Mouse (Mus musculus): Measurements from ENCODE around the gene Bcl9l. TPM values are rescaled to one million over a fixed set of nuclear protein-coding genes. Genes with fewer than 3 reads are reported as not detected.

The Bcl9l gene
- total and polyA plus RNA-seq, 3 experiments = 0.58 to 5.1 TPM; not detected in 1

DNA sequence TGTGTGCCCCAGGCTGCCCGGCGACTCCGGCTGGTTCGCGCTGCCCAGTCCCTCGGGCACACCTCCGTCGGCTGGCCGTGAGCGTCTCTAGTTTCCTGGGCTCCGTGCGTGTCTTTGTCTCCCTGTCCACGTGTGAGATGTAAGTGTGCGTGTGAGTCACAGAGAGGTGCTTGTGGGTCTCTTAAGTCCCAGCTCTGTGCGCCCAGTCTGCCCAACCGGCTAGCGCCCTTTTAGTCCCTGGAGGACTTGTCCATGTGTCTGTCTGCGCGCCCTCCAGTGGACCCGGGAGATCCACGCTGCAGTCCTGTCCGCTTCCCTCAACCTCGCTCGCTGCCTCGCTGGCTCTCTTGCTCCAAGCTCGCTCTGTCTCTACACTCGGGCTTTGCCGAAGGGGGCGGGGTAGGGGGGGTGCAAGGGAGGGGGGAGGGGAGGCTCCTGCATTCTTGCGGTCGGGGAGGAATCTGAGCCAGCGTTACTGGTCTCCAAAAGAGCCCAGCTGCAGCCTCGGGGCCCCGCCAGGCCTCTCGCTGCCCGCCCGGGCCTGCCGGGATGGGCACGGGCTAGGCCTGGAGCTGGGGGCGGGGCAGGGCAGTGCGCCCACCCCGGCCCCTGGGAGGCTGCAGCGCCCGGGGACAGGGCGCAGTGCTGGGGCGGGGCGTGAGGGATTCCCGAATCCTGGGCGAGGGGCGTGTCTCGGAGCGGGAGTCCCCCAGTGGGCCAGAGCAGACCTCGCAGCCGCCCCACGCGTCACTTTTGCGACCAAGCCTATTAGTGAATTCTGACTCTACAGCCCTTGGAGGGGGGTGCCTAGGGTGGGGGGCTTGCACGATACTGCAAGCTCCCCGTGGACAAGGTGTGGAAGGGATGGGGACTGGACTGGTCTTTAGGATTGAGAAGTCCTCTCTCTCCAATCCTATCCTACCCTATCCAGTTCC is 16.1 kb downstream of the Bcl9l start:
- TF ChIP-seq SIN3A (IDR thresholded peaks at IDR 0.05; ENCODE audit: low read length) (no peak), TCF12 (IDR thresholded peaks at IDR 0.05; ENCODE audit: low read depth, low read length) (no peak), USF2 (IDR thresholded peaks at IDR 0.05; ENCODE audit: borderline replicate concordance in 1 of 2, insufficient read depth in 1 of 2, low read depth in 1 of 2, low read length in 2 of 2) (no peak), NRF1 (IDR thresholded peaks at IDR 0.05; ENCODE audit: insufficient read depth, low read depth, low read length, poor library complexity, severe bottlenecking) (no peak)
- Histone ChIP-seq H3K9ac (ENCODE audit: control insufficient read depth, low read depth, low read length, poor library complexity, severe bottlenecking) (no peak overlapping the region), H3K4me1 (ENCODE audit: control insufficient read depth in 1 of 2, insufficient read depth in 2 of 2, low read length in 2 of 2) (peaks cover 0 to 9% of the 10 kb centered on the region in 2 experiments; a peak in 2 of 4 replicates)

DNA sequence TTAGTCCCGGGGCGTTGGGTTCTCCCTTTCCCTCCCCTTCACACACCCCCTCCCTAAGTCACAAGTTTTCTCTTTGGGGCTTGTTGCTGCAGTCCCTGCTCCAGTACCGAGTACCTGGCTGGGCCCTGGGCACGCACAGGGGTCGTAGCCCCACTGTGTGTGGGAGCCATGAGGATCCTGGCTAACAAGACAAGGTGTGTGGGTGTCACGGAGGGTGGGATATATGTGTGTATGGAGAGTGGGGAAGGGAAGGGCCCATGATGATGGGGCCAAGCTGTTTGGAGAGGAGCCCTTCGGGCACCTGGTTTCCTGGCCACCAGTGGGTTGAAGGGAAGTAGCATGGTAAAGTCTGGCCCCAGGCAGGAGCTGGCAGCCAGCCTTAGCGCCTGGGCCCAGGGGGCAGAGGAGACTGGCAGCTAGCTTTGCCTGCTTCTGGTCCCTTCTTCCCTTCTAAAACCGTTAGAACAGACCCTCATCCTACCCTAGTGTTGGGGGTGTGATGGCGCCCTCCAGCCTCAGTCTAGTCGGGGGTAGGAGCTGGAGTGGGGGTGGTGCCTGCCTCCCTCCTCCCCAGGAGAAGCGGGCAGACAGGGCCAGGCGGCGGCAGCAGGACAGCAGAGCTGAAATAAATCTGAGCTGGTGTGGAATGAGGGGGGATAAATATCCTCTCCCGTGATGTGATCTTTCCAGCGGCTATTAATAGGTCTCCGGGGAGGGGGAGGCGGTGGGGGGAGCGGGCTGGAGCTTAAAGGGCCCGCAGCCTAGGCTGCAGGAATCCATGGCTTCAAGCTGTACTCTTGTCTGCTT is 16.9 kb downstream of the Bcl9l start:
- peaks cover 0 to 5% of the 10 kb centered on the region in 2 experiments; a peak in 1 of 4 replicates for H3K36me3 ChIP-seq (ENCODE audit: control insufficient read depth in 1 of 2, insufficient read depth in 2 of 2, low read length in 2 of 2)
- H3K9ac ChIP-seq (ENCODE audit: control insufficient read depth, low read depth, low read length, poor library complexity, severe bottlenecking) = no peak overlapping the region
- no peak overlapping the region for H3K4me3 ChIP-seq (ENCODE audit: control insufficient read depth in 1 of 2, insufficient read depth in 1 of 2, low read depth in 2 of 2, low read length in 2 of 2)
- no peak for DNase-seq (ENCODE audit: low read depth, low spot score)
- no peak overlapping the region for H3K27ac ChIP-seq (ENCODE audit: control insufficient read depth, low read depth, low read length)
- no peaks in the 10 kb centered on the region for H3K79me2 ChIP-seq (ENCODE audit: control insufficient read depth, insufficient read depth, low read length, poor library complexity)
- H3K9me3 ChIP-seq (replicated peaks; ENCODE audit: insufficient read depth, low read length) = no peaks in the 10 kb centered on the region
- H3K27me3 ChIP-seq (ENCODE audit: control insufficient read depth in 1 of 2, insufficient read depth in 2 of 2, low read length in 2 of 2) = no peaks in the 10 kb centered on the region
- TF ChIP-seq SIN3A (IDR thresholded peaks at IDR 0.05; ENCODE audit: low read length) = no peak
- TF ChIP-seq TCF12 (IDR thresholded peaks at IDR 0.05; ENCODE audit: low read depth, low read length) = no peak
- TF ChIP-seq EP300 (IDR thresholded peaks at IDR 0.05; ENCODE audit: low read depth in 1 of 2, low read length in 2 of 2) = no peak
- no peak for TF ChIP-seq ZMIZ1 (IDR thresholded peaks at IDR 0.05; ENCODE audit: low read depth, low read length)
- no peak for TF ChIP-seq SMC3 (IDR thresholded peaks at IDR 0.05; ENCODE audit: low read depth, low read length)
- no peak for TF ChIP-seq CHD1 (IDR thresholded peaks at IDR 0.05; ENCODE audit: low read depth, low read length)
- TF ChIP-seq RCOR1 (IDR thresholded peaks at IDR 0.05; ENCODE audit: low read depth, low read length) = no peak
- TF ChIP-seq MAZ (IDR thresholded peaks at IDR 0.05; ENCODE audit: low read depth, low read length) = no peak
- TF ChIP-seq POLR2A (IDR thresholded peaks at IDR 0.05; ENCODE audit: control insufficient read depth in 1 of 2, insufficient read depth in 1 of 2, low read depth in 1 of 2, low read length in 2 of 2, poor library complexity in 1 of 2) = no peak
- no peak for TF ChIP-seq ELF1 (IDR thresholded peaks at IDR 0.05; ENCODE audit: low read depth, low read length)
- no peak for TF ChIP-seq MAX (IDR thresholded peaks at IDR 0.05; ENCODE audit: low read length)
- no peak for TF ChIP-seq ETS1 (IDR thresholded peaks at IDR 0.05; ENCODE audit: low read depth, low read length)
- TF ChIP-seq USF1 (IDR thresholded peaks at IDR 0.05; ENCODE audit: low read depth, low read length) = no peak
- TF ChIP-seq UBTF (IDR thresholded peaks at IDR 0.05; ENCODE audit: borderline replicate concordance, insufficient read depth, low read depth, low read length) = no peak
- no peak for TF ChIP-seq USF2 (IDR thresholded peaks at IDR 0.05; ENCODE audit: borderline replicate concordance in 1 of 2, insufficient read depth in 1 of 2, low read depth in 1 of 2, low read length in 2 of 2)
- TF ChIP-seq GABPA (IDR thresholded peaks at IDR 0.05; ENCODE audit: low read depth, low read length) = no peak
- peaks cover 0 to 8% of the 10 kb centered on the region in 2 experiments; a peak in 2 of 4 replicates for H3K4me1 ChIP-seq (ENCODE audit: control insufficient read depth in 1 of 2, insufficient read depth in 2 of 2, low read length in 2 of 2)

More for the DNA sequence above, 16.1 kb downstream of the Bcl9l start:
- Histone ChIP-seq H3K4me3 (ENCODE audit: control insufficient read depth in 1 of 2, insufficient read depth in 1 of 2, low read depth in 2 of 2, low read length in 2 of 2) (no peak overlapping the region), H3K9me3 (replicated peaks; ENCODE audit: insufficient read depth, low read length) (no peaks in the 10 kb centered on the region), H3K79me2 (ENCODE audit: control insufficient read depth, insufficient read depth, low read length, poor library complexity) (no peaks in the 10 kb centered on the region), H3K36me3 (ENCODE audit: control insufficient read depth in 1 of 2, insufficient read depth in 2 of 2, low read length in 2 of 2) (peaks cover 0 to 5% of the 10 kb centered on the region in 2 experiments; a peak in 1 of 4 replicates), H3K27ac (ENCODE audit: control insufficient read depth, low read depth, low read length) (no peak overlapping the region), H3K27me3 (ENCODE audit: control insufficient read depth in 1 of 2, insufficient read depth in 2 of 2, low read length in 2 of 2) (no peaks in the 10 kb centered on the region)
- DNase-seq (ENCODE audit: low read depth, low spot score) = no peak
